Mouse (Mus musculus): ENCODE results near the gene Tdp1.
"Not testable (repeated sequence)": the region's sequence is repeated elsewhere in the genome, so short reads cannot be mapped to it uniquely, and the experiment has no call there.

Gene Tdp1

DNA sequence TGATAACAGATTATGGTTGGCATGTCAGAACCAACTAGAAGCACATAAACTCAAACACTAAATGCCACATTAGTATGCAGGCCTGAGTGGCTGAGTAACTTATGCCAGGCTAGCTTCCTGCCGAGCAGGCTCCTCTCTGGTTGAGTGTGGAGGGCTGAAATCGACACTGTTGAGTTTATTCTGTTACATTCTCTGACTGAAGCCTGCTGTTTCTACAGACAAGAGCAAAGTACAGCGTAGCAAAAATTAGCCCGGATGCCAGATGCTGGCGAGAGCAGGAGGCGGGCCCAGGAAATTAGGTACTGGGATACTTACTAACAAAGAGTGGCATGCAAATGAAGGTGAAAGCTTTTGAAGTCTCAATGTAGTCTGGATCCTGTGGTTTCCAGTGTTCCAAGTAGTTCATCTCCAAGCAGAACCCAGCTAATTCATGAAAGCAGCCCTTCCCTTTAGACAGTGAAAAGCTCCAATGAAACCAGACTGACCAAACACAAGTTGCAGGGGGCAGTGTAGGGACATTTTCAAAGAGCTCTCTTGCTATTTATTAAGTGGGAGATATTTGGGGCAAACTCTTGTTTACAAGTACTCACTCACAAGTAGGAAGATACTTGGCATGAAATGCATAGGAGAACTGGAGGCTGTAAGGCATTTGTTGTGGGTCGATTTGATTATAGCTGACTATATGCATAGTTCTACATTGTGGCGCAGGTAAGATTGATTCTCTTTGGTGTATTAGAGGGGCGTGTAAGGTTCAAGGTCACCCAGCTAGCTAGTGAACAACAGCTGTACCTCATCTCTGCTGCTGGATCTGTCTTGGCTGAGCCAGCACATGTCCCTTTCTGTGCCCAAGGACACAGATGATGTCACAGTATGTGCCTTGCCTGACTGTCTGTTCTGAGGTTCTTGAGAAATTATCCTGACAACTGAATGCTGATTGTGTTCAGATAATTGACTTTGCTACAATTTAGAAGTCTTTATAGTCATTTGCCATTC is 74.0 kb downstream of the Tdp1 start:
- DNase-seq (ENCODE audit: low spot score in 2 of 2), result no peak

DNA sequence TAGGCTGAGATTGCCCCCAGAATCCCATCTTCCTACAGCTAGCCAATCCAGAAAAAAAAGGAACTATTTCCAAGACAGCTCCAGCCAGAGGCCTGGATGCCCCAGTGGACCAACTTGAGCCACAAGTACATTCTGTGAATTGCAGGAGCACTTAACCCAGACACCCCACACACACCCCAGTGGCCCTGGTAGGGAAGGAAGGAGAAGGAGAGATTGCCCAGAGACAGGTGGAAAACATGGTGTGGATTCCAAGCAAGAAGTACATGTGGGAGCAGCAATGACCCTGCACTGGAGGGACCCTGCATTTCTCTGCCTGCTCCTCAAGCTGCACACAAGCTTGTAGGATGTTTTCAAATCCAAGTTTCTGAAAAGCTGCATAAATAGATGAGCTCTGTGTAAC is 75.0 kb downstream of the Tdp1 start:
- DNase-seq (ENCODE audit: low spot score in 2 of 2), result no peak

DNA sequence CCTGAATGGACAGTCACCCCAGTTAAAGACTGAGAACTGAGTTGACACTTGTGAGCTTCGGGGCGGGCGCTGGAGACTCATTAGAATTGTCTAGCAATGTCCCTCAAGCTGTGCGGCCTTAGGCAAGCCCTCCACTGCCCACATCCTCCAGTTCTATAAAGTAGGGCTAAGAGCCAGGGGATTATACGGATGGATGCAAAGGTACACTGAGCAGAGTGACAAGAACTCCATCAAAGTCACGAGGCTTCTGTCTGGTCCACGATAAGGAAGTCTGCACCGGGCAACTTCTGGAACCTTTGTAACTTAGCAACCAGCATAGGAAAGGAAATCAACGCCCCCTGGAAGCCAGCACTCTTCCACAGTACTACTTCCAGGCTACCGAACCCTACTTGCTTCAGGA is 75.6 kb downstream of the Tdp1 start:
- DNase-seq (ENCODE audit: low spot score in 2 of 2), result no peak

DNA sequence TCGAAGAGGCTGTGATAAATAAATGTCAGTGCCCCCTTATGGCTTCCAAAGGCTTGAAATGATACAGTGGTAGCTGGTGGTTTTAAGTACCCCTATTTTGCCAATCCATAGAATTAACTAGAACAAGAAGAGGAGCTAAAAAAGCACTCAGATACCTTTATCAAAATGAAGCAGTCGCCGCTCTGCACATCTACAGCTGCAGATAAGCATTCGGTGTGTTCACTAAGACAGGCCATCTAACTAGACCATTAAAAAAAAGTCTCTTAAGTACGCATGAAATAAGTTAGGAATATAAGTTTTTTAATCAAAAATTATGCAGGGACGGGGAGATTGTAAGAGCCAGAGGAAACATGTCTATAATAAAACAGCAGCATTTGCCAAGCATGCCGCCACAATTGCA is 76.4 kb downstream of the Tdp1 start:
- no peak for DNase-seq (ENCODE audit: low spot score in 2 of 2)

DNA sequence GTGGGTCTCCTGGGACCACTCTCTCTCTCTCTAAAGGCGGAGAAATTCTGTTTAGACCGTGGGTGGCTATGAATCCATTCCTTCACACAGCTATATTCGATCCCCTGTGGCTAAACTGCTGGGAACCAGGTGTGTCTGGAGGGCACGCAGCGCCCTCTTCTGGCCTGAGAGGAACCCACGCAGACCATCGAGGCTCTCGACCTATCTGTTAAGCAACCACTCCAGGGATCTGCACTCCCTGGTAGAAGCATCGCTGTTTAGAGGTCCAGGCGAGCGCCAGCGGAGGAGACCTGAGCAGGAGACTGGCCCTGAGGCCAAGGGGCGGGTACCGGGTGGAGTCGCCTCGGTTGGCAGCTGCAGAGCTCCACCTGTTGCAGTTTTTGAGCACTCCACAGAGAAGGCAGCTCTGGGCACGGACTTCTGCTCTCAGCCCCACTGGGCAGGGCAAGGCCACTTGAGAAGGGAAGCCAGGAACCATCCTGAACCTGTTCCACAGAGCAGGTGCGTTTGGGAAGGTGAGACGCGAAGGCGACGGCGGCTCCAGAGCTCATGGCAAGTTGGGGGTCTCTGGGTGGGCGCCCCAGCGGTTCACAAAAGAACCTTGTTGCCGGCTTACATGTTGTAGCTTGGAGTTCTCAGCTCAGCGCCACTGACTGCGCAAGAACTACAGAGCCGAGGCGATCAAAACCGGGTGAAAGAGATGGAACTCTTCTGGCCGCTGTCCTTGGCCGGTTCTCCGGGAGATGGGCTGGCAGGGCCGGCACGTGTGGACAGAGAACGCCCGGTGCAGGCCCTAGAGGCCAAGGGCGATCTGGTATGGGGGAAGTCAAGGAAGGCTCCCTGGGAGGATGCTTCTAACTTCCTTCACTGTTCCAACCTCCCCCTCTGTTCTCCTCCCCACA is 80.2 kb downstream of the Tdp1 start, which contains the start of gene Kcnk13:
Gene Kcnk13 (plus strand): TSS at position 199 of the 902 bp plus-strand sequence.
- DNase-seq (ENCODE audit: low spot score in 2 of 2), result peak in 1 of 2 experiments; percentile 55

DNA sequence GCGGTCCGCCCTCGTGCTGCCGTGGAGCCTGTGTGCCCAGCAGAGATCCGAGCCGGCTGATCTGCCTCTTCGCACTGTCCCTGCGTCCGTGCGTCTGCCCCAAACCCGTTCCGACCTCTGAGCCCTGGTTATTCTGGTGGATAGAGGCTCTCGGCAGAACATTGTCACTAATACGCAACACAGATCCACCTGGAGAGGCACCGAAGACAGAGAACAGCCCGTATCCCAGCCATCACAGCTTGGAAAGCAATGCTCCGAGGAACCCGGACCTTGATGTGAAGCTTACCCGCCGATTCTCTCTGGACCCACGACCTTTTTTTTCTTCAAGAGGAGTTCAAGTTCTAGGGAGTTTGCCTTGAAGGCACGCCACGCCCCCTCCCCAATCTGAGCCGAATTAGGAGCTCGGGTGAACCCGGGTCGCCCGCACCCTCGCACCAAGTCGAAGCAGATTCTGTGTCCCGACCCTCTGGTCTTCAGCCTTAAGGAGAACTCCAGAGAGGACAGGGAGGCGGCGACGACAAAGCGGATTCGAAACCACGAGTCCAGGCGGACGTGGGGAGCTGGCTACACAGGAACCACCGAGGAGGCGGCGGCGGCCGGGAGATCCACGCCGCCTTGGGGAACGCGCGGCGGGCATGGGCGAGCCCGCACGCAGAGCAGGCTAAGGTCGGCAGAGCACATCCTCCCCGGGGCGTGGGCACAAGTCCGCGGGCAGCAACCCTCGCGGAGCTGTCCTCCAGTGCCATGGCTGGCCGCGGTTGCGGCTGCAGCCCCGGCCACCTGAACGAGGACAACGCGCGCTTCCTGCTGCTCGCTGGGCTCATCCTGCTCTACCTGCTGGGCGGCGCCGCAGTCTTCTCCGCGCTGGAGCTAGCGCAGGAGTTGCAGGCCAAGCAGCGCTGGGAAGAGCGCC is 81.1 kb downstream of the Tdp1 start:
- peak in 1 of 2 experiments; percentile 18 for DNase-seq (ENCODE audit: low spot score in 2 of 2)

DNA sequence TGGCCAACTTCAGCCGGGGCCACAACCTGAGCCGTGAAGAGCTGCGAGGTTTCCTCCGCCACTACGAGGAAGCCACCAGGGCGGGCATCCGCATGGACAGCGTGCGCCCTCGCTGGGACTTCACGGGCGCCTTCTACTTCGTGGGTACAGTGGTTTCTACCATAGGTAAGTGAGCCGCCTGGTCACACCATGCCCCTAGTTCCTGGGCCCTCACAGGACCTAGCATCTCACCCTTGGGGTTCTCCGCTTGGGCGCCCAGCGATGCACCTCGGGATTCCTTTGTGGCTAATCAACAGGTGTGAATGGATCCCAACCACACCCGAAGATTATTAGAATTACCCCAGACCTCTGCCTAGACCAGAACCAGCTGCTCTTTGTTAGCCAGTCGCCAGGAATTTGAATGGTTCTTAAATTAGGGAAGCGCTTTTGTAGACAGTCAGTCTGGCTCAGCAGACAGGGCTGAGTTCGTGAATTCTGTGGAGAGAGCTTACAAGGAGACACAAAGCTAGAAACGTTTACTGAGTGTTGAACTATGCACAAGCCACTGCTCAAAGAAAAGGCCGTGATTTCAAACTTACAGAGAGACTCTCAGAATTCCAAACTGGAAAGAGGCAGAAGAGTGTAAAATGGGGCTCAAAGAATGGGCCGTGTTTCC is 81.9 kb downstream of the Tdp1 start:
- no peak for DNase-seq (ENCODE audit: low spot score in 2 of 2)

DNA sequence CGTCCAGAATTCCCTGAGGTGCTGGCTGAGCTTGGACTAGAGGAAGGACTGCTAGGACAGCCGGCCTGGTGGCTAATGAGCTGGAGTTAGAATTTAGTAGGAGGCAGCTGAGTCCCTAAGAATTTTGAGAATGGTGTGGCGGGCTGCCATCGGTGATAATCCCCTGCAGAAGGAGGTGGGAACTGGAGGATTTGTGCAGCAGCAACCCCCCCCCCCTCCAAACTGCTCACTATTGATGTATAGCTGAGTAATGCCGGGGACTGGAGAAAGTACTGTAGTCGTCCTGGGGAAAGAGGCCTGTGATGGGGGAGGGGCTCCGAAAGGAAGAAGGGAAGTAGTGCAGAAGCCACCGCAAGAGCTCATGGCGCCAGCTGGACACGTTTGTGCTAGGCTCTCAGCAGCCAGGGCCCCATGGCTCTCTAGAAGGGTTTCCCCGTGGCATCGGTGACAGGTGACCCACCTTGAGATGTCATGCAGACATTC is 82.6 kb downstream of the Tdp1 start:
- peak in 1 of 2 experiments; percentile 22 for DNase-seq (ENCODE audit: low spot score in 2 of 2)

DNA sequence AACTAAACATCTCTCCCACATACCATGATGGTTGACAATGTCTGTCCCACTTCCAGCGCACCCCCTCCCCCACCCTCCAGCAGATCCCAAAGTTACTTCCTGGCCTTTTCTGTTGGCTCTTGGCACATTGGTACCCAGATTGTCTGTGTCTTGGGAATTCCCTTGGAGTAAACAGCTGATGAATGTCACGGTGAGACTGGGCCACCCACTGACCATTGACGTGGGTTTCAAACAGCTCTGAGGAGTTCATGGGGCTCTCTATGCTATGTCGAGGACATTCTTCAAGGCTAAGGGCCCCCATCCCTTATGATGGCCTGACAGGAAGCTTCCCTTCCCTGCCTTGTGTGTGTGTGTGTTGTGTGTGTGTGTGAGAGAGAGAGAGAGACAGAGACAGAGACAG is 85.6 kb downstream of the Tdp1 start:
- no peak for DNase-seq (ENCODE audit: low spot score in 2 of 2)

DNA sequence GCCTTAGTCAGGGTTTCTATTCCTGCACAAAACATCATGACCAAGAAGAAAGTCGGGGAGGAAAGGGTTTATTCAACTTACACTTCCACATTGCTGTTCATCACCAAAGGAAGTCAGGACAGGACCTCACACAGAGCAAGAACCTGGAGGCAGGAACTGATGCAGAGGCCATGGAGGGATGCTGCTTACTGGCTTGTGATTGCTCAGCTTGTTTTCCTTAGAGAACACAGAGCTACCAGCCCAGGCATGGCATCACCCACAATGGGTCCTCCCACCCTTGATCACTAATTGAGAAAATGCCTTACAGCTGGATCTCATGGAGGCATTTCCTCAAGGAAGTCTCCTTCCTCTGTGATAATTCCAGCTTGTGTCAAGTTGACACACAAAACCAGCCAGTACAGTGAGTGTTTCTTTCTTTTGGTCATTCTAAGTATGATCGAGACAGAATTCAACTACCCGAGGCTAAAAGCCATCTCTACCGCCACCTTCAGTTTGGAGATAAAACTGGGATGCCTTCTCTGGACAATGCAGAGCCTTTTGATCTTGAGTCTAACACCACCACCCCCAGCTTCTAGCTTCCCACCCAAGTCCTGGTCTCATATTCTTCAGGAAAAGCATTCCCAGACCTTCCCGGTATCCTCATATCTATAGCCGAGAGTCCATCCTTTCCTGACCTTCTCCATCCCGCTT is 87.0 kb downstream of the Tdp1 start:
- not testable (repeated sequence) for DNase-seq (ENCODE audit: low spot score in 2 of 2)

DNA sequence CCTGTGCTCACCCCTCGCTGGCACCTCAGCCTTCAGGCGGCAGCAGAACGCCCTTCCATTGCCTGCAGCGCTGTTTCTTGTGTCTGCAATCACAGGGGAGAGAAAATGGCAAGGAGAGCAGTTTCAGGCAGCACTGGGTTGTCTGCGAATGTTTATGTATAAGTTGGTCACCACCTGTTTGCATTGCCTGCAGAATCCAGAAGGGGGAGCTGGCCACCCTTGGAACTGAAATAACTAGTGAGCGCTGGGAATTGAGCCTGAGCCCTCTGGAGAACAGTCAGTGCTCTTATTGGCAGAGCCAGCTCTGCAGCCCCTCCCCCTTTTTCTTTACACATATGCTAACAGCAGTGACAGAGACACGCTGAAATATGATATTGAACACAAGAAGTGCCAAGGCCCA is 88.5 kb downstream of the Tdp1 start:
- DNase-seq (ENCODE audit: low spot score in 2 of 2), result no peak

DNA sequence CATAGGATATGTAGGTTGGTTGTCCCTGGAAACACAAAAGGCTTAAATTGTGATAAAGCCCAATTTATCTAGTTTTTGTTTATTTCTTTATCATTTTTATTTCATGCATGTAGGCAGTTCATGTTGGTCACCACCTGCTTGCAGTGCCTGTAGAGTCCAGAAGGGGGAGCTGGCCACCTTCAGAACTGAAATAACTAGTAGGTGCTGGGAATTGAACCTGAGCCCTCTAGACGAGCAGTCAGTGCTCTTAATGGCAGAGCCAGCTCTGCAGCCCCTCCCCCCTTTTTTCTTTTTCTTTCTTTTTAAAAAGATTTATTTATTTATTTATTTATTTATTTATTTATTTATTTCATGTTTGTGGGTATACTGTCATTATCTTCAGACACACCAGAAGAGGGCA is 89.3 kb downstream of the Tdp1 start:
- DNase-seq (ENCODE audit: low spot score in 2 of 2), result no peak

DNA sequence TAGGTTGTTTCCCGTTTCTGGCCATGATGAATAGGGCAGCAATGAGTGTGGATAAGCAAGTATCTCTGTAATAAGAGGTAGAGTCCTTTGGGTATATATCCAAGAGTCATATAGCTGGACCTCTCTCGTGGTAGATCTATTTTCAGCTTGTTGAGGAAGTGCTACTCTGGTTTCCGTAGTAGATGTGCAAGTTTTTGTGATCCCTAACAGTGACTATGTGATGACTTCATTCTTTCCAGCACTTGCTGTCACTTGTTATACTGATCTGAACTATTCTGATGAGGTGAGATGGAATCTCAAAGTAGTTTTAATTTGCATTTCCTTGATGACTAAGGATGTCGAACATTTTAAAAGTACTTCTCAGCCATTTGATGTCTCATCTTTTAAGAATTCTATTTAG is 95.2 kb downstream of the Tdp1 start:
- DNase-seq (ENCODE audit: low spot score in 2 of 2), result no peak

DNA sequence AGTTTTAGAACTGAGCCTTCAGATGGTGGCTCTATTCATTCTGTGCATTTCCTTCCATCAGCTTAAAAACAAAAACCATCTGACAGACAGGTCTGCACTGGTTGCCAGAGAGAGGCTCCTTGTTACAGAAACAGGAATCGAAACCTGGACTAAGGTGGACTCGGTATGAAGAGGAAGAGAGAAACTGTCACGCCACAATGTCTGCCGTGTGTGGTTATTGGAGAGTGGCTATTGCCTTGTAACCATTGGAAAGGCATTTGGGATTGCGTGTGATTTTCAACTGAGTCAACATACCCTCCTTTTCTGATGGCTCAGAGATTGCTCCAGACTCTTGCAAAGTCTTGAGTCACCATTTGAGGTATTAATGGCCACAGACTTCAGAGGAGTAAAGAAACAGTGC is 102.5 kb downstream of the Tdp1 start:
- no peak for DNase-seq (ENCODE audit: low spot score in 2 of 2)

DNA sequence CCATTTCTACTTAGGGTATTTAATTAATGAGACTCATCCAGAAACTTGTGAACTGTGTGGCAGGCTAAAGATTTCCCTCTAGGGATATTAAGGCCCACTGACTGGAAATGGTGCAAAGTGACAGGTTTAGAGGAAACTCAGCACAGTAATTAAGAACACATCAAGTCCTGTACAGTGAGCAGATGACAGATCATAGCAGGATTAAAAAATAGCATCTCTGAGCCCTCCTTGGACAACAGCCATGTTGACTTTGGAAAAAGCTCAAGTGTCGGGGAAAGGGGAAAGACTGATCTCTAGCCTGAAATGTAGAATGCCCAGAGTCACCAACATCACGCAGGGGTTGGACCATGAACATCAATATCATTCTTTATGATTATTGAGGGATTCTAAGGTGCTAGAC is 103.8 kb downstream of the Tdp1 start:
- DNase-seq (ENCODE audit: low spot score in 2 of 2), result peak in 1 of 2 experiments; percentile 64

DNA sequence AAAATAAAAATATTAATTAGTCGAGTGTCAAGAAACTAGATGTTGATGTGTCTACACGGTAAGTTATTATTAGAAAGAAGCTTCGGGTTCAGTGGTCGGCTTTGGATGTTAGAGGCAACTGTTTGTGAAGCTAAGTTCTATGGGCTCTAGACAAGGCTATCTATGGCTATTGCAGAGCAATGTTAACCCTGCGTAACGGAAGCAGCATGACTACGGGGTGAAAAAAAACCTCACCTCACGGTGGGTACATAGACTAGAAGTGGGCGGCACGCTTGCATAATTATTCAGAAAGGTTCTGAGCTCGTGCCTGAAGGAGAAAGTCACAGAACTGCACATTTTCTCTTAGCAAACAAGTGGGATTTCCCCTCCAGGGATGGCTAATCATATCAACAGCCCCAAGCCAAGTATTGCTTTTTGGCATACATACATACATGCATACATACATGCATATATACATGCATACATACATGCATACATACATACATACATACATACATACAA is 108.1 kb downstream of the Tdp1 start:
- DNase-seq (ENCODE audit: low spot score in 2 of 2), result no peak

DNA sequence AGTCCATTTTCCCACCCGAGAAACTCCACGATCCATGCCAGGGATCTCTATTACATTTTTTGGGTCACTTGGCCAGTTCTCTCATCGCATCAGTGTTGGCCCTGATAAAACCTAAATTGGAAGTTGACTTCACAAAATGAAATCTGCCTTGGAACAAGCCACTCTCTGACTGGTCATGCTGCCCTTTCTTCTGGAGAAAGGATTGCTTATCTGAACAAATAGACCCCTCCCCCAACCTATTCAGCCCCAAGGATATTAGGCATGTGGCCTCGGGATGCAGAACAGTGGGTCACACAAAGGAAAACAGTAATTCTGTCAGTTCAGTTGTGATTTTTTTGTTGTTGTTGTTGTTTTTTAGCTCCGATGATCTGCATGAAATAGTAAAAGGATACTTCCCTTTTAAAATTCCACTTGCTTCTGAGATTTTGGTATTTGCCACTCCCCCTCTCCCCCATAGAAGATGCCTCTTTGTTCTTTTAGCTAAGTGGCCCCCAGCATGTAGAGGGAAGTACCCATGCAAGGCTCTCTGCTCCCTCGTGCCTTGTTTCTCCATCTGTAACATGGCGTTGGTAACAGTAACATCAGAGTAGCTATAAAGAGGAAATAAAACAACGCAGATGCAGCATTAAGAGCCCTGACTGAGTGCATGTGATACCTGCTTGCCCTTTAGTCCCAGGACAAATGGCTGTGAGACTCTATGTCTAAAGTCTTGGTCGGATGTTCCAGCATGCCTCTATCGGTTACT is 109.0 kb downstream of the Tdp1 start:
- no peak for DNase-seq (ENCODE audit: low spot score in 2 of 2)

DNA sequence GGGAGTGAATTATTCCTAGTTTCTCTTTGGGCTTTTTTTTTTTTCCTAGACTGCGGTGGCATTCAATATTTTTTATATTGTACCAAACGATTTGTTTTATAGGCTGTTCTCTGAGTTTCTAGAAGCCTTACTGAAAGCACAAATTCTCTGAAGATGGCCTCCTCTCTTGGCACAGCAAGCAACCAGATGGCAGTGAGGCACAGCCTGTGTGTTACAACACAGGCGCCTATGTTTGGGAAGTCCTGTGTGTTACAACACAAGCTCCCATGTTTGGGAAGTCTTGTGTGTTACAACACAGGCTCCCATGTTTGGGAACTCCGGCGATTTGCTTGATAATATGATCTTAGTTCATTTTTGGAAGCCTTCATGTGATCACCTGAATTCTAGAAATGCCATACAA is 111.6 kb downstream of the Tdp1 start:
- no peak for DNase-seq (ENCODE audit: low spot score in 2 of 2)

DNA sequence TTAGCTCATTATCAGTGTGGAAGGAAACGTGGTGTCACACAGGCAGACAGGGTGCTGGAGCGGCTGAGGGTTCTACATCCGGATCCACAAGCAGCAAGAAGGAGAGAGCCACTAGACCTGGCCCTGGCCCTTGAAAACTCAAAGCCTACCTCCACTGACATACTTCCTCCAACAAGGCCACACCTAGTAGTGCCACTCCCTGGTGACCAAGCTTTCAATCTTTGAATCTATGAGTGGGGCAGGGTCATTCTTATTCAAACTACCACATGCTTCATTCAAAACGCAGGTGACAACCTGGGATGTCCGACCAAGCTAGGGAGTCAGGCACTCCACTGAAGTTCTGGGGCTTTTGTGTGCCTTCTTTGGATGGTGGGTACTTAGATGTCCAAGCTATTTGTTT is 115.4 kb downstream of the Tdp1 start:
- no peak for DNase-seq (ENCODE audit: low spot score in 2 of 2)

Measured in cerebellum, postnatal 4 days (tissue).